Mouse (Mus musculus) neural tube, embryonic 13.5 days (tissue): ENCODE measurements around the gene Trim40. TPM values are rescaled to one million over a fixed set of nuclear protein-coding genes. Genes with fewer than 3 reads are reported as not detected.

ENCODE experiments used
- ATAC-seq: fragments of 200-750 bp; cut with Nextera tagmentation; 2 replicates; pipeline ENCODE4 v1.8.0; 2017; ENCODE audit warnings: low read depth, mild to moderate bottlenecking, moderate TSS enrichment, moderate library complexity
- H3K27ac ChIP-seq: fragments of 300-500 bp; sonication (generic); replicated peaks from 2 replicates; pipeline ENCODE4 v1.5.1; 2015; ENCODE audit warnings: moderate library complexity, mild to moderate bottlenecking, inconsistent platforms
- H3K27me3 ChIP-seq: fragments of 300-500 bp; sonication (generic); 2 replicates; pipeline ENCODE4 v1.6.1; 2015; ENCODE audit warnings: mild to moderate bottlenecking, inconsistent platforms
- H3K36me3 ChIP-seq: fragments of 300-500 bp; sonication (generic); 2 replicates; pipeline ENCODE4 v1.6.1; 2015; ENCODE audit warnings: mild to moderate bottlenecking, inconsistent platforms
- H3K4me1 ChIP-seq: fragments of 300-500 bp; sonication (generic); replicated peaks from 2 replicates; pipeline ENCODE4 v1.6.1; 2015; ENCODE audit warnings: inconsistent platforms
- H3K4me2 ChIP-seq: fragments of 300-500 bp; sonication (generic); 2 replicates; pipeline ENCODE4 v1.6.1; 2015; ENCODE audit warnings: inconsistent platforms, mild to moderate bottlenecking, moderate library complexity
- H3K4me3 ChIP-seq: fragments of 300-500 bp; sonication (generic); 2 replicates; pipeline ENCODE4 v1.5.1; 2015; ENCODE audit warnings: mild to moderate bottlenecking, inconsistent platforms
- H3K9ac ChIP-seq: fragments of 300-500 bp; sonication (generic); 2 replicates; pipeline ENCODE4 v1.6.1; 2015; ENCODE audit warnings: moderate library complexity, mild to moderate bottlenecking, inconsistent platforms
- H3K9me3 ChIP-seq: fragments of 300-500 bp; sonication (generic); 2 replicates; pipeline ENCODE4 v1.6.1; 2016; ENCODE audit warnings: inconsistent platforms
- WGBS: fragments of 180-500 bp; shearing (Covaris S2); methylation state at CpG from one replicate; pipeline ENCODE4 v1.1.7; 2015; 5-methylcytosine and 5-hydroxymethylcytosine counted together
- polyA plus RNA-seq: library from polyadenylated mRNA; unstranded; fragments of >200 nt; fragmentation: Nextera tagmentation; extraction: Ambion mirVana; gene quantifications from 2 replicates; pipeline ENCODE4 v1.2.1, GENCODE M21; 2015

The Trim40 gene
- polyA plus RNA-seq = not detected in 2 replicates

GRCm38 (mm10) chr17:36890073-36890903 is at the start of gene Trim40:
TSS of gene Trim40 (minus strand) at chr17:36890123.
- no peak within 1 kb of the TSS for H3K4me2 ChIP-seq
- H3K9ac ChIP-seq = no peak within 1 kb of the TSS
- WGBS = 87% methylated on average over 5 of the region's 5 CpGs

GRCm38 (mm10) chr17:36938056-36938455 is 48.1 kb upstream of the Trim40 start:
- no peak overlapping the region for H3K4me3 ChIP-seq

More at GRCm38 (mm10) chr17:36890073-36890903, at the start of gene Trim40:
- no peaks in the 10 kb centered on the region for H3K4me1 ChIP-seq
- no peaks in the 10 kb centered on the region; the same call in none of the 2 replicates for H3K27me3 ChIP-seq
- ATAC-seq = no peak
- no peaks in the 10 kb centered on the region for H3K36me3 ChIP-seq
- H3K9me3 ChIP-seq = no peaks in the 10 kb centered on the region
- H3K27ac ChIP-seq = no peak within 1 kb of the TSS
- H3K4me3 ChIP-seq = no peak within 1 kb of the TSS

DNA sequence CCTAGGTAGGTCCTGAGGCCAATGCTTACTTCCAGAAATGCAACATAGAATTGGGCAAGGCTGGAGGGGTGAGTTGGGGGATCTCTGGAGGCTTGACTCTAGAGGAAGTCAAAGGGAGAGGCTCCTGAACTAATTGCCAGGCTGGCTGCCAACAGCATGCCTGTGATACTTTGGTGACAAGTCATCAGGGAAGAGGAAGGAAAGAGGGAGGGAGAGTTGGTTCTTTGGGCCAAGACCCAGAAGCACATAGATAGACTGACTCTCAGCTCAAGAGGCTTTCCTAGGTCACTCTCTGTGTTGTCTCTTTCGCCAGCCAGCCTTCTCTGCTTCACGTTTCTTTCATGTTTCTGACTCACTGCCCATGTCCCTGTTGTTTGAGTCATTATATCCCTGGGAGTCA is 41.9 kb upstream of the Trim40 start:
- no peak for ATAC-seq
- no peak overlapping the region for H3K4me3 ChIP-seq
- no peak overlapping the region for H3K27ac ChIP-seq
- no peak overlapping the region for H3K9ac ChIP-seq
- H3K36me3 ChIP-seq = no peaks in the 10 kb centered on the region
- H3K9me3 ChIP-seq = no peaks in the 10 kb centered on the region
- H3K4me2 ChIP-seq = no peak overlapping the region
- no peaks in the 10 kb centered on the region for H3K27me3 ChIP-seq
- WGBS = 73% methylated on average over 2 of the region's 2 CpGs
- H3K4me1 ChIP-seq = no peaks in the 10 kb centered on the region

More at GRCm38 (mm10) chr17:36938056-36938455, 48.1 kb upstream of the Trim40 start:
- Histone ChIP-seq H3K4me1 (peaks cover 7% of the 10 kb centered on the region), H3K9ac (no peak overlapping the region), H3K27me3 (peaks cover 21% of the 10 kb centered on the region), H3K4me2 (no peak overlapping the region), H3K36me3 (no peaks in the 10 kb centered on the region), H3K27ac (no peak overlapping the region), H3K9me3 (no peaks in the 10 kb centered on the region)
- no peak for ATAC-seq
- WGBS = 86% methylated on average over 2 of the region's 2 CpGs

DNA sequence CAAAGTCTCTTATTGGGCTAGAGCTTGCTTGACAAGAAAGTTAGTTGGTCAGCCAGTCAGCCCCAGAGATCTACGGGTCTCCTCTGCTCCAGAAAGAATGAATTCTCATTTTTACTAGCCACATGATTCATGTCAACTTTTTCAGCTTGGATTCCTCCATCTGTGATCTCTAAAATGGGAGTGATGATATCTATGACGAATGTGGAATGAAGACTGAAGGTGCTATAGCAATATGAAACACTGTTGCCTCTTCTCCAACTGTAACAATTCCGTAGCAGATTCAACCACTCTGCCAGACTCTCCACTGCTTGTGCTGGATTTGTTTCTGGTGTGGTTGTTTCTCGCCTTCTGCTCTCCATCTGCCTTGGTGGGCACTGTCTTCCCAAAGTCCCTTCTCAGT is 41.2 kb upstream of the Trim40 start:
- H3K4me1 ChIP-seq = no peaks in the 10 kb centered on the region
- H3K4me2 ChIP-seq = no peak overlapping the region
- H3K27ac ChIP-seq = no peak overlapping the region
- no peak for ATAC-seq
- H3K4me3 ChIP-seq = no peak overlapping the region
- no peaks in the 10 kb centered on the region for H3K9me3 ChIP-seq
- no peaks in the 10 kb centered on the region for H3K27me3 ChIP-seq
- H3K36me3 ChIP-seq = no peaks in the 10 kb centered on the region
- WGBS = 80% methylated on average over 4 of the region's 4 CpGs
- H3K9ac ChIP-seq = no peak overlapping the region

- H3K4me3 ChIP-seq = no peak overlapping the region
- H3K4me1 ChIP-seq = no peaks in the 10 kb centered on the region
- no peak overlapping the region for H3K4me2 ChIP-seq
- no peaks in the 10 kb centered on the region for H3K9me3 ChIP-seq
- H3K27ac ChIP-seq = no peak overlapping the region
- ATAC-seq = no peak
- no peaks in the 10 kb centered on the region for H3K27me3 ChIP-seq
- no peak overlapping the region for H3K9ac ChIP-seq
- WGBS = 60% methylated on average over 6 of the region's 6 CpGs
- H3K36me3 ChIP-seq = no peaks in the 10 kb centered on the region
These were observed 40.3 kb upstream of the Trim40 start for GRCm38 (mm10) chr17:36930233-36930632.

- H3K4me2 ChIP-seq = no peak overlapping the region
- WGBS = 83% methylated on average over 12 of the region's 12 CpGs
- H3K4me3 ChIP-seq = no peak overlapping the region
- no peaks in the 10 kb centered on the region for H3K36me3 ChIP-seq
- ATAC-seq = no peak
- no peaks in the 10 kb centered on the region for H3K9me3 ChIP-seq
- no peaks in the 10 kb centered on the region for H3K4me1 ChIP-seq
- no peak overlapping the region for H3K9ac ChIP-seq
- H3K27me3 ChIP-seq = no peaks in the 10 kb centered on the region
- no peak overlapping the region for H3K27ac ChIP-seq
These were observed 39.5 kb upstream of the Trim40 start for GRCm38 (mm10) chr17:36929236-36929932.

GRCm38 (mm10) chr17:36927496-36928120 is 37.7 kb upstream of the Trim40 start:
- H3K4me3 ChIP-seq = no peak overlapping the region
- H3K9me3 ChIP-seq = no peaks in the 10 kb centered on the region
- H3K27ac ChIP-seq = no peak overlapping the region
- no peaks in the 10 kb centered on the region for H3K4me1 ChIP-seq
- WGBS = 68% methylated on average over 10 of the region's 10 CpGs
- no peaks in the 10 kb centered on the region for H3K27me3 ChIP-seq
- no peaks in the 10 kb centered on the region for H3K36me3 ChIP-seq
- no peak overlapping the region for H3K9ac ChIP-seq
- H3K4me2 ChIP-seq = no peak overlapping the region
- no peak for ATAC-seq

GRCm38 (mm10) chr17:36923491-36923890 is 33.6 kb upstream of the Trim40 start:
- no peak overlapping the region for H3K4me3 ChIP-seq
- H3K4me2 ChIP-seq = no peak overlapping the region
- H3K27ac ChIP-seq = no peak overlapping the region
- no peaks in the 10 kb centered on the region for H3K36me3 ChIP-seq
- H3K9ac ChIP-seq = no peak overlapping the region
- no peak for ATAC-seq
- H3K4me1 ChIP-seq = no peaks in the 10 kb centered on the region
- 66% methylated on average over 4 of the region's 4 CpGs for WGBS
- no peaks in the 10 kb centered on the region for H3K27me3 ChIP-seq
- H3K9me3 ChIP-seq = no peaks in the 10 kb centered on the region

- 89% methylated on average over 4 of the region's 4 CpGs for WGBS
- H3K36me3 ChIP-seq = no peaks in the 10 kb centered on the region
- H3K4me1 ChIP-seq = no peaks in the 10 kb centered on the region
- H3K4me3 ChIP-seq = no peak overlapping the region
- H3K9ac ChIP-seq = no peak overlapping the region
- no peaks in the 10 kb centered on the region for H3K9me3 ChIP-seq
- H3K27ac ChIP-seq = no peak overlapping the region
- H3K27me3 ChIP-seq = no peaks in the 10 kb centered on the region
- no peak overlapping the region for H3K4me2 ChIP-seq
- no peak for ATAC-seq
These were observed 32.8 kb upstream of the Trim40 start for GRCm38 (mm10) chr17:36922715-36923114.

DNA sequence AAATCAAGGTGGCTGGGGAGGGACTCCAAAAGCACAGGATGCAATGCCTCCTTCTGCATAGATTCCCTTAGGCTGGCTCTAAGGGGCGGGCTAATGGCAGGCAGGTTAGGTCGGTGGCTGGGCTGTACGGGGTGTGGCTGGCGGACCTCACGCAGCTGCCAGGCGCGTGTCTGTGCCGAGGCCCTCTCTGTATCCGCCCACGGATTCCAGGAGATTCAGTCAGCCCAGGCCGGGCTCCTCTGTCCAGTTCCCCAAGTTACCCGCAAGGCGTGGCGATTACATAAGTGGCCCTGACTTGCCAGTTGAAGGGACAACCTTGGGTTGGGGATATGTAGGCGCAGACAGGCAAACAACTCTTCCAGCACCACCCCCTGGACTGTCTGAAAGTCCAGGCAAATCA is 30.3 kb upstream of the Trim40 start:
- no peak overlapping the region for H3K27ac ChIP-seq
- H3K4me2 ChIP-seq = no peak overlapping the region
- no peaks in the 10 kb centered on the region for H3K4me1 ChIP-seq
- H3K9ac ChIP-seq = no peak overlapping the region
- no peak overlapping the region for H3K4me3 ChIP-seq
- no peaks in the 10 kb centered on the region for H3K36me3 ChIP-seq
- H3K9me3 ChIP-seq = no peaks in the 10 kb centered on the region
- WGBS = 58% methylated on average over 15 of the region's 15 CpGs
- ATAC-seq = no peak
- no peaks in the 10 kb centered on the region for H3K27me3 ChIP-seq

DNA sequence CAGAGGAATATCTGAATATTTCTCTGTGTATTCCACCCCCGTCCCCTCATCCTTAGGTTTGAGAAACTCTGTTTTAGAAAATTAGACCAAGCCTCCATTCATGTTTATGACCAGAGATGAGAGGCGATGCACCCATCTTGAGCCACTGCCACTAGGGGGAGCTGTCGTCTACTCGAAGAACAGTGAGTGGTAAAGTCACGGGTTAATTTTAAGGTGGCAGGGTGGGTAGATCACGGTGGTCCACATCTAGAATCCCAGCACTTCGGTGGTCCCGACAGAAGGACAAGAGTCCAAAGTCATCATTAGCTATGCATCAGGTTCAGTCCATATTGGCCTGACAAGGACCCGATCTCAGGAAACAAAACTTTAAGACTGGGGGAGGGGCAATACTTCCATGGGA is 25.2 kb upstream of the Trim40 start:
- no peak for ATAC-seq
- no peaks in the 10 kb centered on the region for H3K9me3 ChIP-seq
- no peaks in the 10 kb centered on the region for H3K4me1 ChIP-seq
- no peak overlapping the region for H3K4me2 ChIP-seq
- H3K9ac ChIP-seq = no peak overlapping the region
- no peaks in the 10 kb centered on the region for H3K36me3 ChIP-seq
- 15% methylated on average over 9 of the region's 9 CpGs for WGBS
- no peaks in the 10 kb centered on the region for H3K27me3 ChIP-seq
- H3K27ac ChIP-seq = no peak overlapping the region
- no peak overlapping the region for H3K4me3 ChIP-seq

DNA sequence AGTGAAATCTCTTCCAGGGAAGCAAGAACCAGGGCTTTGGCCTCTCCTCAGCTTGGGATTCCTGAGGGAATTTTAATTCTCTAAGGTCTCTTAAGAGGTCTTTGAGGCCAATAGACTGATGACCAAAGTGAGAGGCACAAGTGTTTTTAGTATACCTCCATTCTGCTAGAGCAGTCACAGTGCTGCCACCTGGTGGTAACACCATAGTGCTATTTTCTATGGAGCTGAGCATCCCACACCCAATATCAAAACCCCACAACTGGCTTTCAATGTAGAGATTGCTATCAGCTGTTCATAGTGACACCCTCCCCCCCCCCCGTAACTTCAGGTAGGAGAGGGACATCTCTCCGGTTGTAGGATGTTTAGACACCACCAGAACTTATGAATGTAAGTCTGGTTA is 24.2 kb upstream of the Trim40 start:
- Histone ChIP-seq H3K4me3 (no peak overlapping the region), H3K27me3 (no peaks in the 10 kb centered on the region), H3K4me2 (no peak overlapping the region), H3K9ac (no peak overlapping the region), H3K36me3 (no peaks in the 10 kb centered on the region), H3K4me1 (no peaks in the 10 kb centered on the region), H3K9me3 (no peaks in the 10 kb centered on the region), H3K27ac (no peak overlapping the region)
- 0 out of 2 replicates have a peak, but pooled peaks have one; percentile 47 for ATAC-seq
- 10% methylated on average over 2 of the region's 2 CpGs for WGBS
